Mouse (Mus musculus) cerebellum, adult 2 months (tissue): ENCODE measurements at regions not wholly inside any gene's neighbourhood (a gene's known extent, or its start where the extent isn't known, plus 50 kb on each side); places are given as distances from the start of the nearest gene placed in this dataset.

Source experiments
- DNase-seq, 2 experiments: peaks; one replicate each; pipeline ENCODE4 v3.0.0; 2021
- H3K27ac ChIP-seq: fragments of 200-500 bp; 2 replicates; pipeline ENCODE4 v1.5.1; 2012; ENCODE audit warnings: low read length, control low read depth, inconsistent platforms; ENCODE audit not compliant: insufficient read depth
- H3K27me3 ChIP-seq: fragments of 200-500 bp; 2 replicates; pipeline ENCODE4 v1.6.1; 2012; ENCODE audit warnings: inconsistent platforms, mild to moderate bottlenecking, low read length, moderate library complexity; ENCODE audit not compliant: control insufficient read depth, insufficient read depth
- H3K4me1 ChIP-seq: fragments of 200-500 bp; 2 replicates; pipeline ENCODE4 v1.6.1; 2011; ENCODE audit warnings: low read length; ENCODE audit not compliant: control insufficient read depth, insufficient read depth
- H3K4me3 ChIP-seq: fragments of 200-500 bp; replicated peaks from 2 replicates; pipeline ENCODE3; 2011; ENCODE audit warnings: mild to moderate bottlenecking, low read depth, low read length, control low read depth; ENCODE audit not compliant: insufficient read depth
- CTCF ChIP-seq: fragments of 200-500 bp; IDR thresholded peaks from 2 replicates; pipeline ENCODE4 v1.5.1; 2011; ENCODE audit warnings: low read depth, mild to moderate bottlenecking, control low read depth, low read length, moderate library complexity, borderline replicate concordance; ENCODE audit not compliant: insufficient read depth
- POLR2A ChIP-seq: fragments of 200-500 bp; IDR thresholded peaks from 2 replicates; pipeline ENCODE4 v1.6.1; 2011; ENCODE audit warnings: low read length, control low read depth, borderline replicate concordance; ENCODE audit not compliant: insufficient read depth
- WGBS: fragments of 180-500 bp; shearing (Covaris S2); methylation state at CpG from one replicate; pipeline ENCODE4 v1.1.7; 2018; 5-methylcytosine and 5-hydroxymethylcytosine counted together

DNA sequence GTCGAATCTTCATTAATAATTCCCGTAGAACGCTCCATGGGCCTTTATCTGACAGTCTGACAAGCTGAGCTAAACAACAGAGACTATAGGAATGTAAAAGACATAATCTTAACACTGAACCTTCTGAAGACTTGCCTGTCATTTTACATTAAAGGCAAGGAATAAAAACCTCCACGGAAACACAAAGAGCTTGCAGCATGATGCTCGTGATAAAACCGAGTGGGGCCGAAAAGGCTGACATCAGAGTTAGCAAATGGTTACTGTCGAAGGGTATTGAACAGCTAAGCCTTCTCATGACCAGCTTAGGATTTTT lies 166.0 kb downstream of the Icos start:
- TF ChIP-seq CTCF = no peak
- TF ChIP-seq POLR2A = no peak
- no peak overlapping the region for H3K4me3 ChIP-seq
- H3K27ac ChIP-seq = no peak overlapping the region
- no peaks in the 10 kb centered on the region; the same call in 1 of the 2 replicates for H3K4me1 ChIP-seq
- DNase-seq = no peak
- WGBS = 93% methylated on average over 8 of the region's 8 CpGs
- no peaks in the 10 kb centered on the region; the same call in 1 of the 2 replicates for H3K27me3 ChIP-seq

DNA sequence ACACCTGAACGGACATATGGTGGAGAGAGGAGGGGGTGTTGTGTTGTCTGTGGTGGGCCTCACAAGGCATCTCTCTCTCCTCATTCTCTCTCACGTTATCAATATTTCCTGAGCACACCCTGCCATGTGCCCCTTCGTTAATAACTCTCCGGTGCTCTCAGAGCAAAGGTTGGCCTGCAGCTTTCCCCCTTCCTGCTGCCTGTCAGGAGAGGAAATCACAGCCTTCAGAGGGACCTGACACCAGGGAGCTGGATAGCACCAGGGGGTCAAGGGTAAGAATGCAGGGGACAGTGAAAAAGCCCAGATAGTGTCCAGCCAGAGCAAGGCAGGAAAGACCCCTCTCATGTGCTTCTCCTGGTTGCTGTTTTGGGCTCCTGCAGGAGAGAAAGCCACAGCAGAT lies 167.3 kb downstream of the Icos start:
- no peak overlapping the region for H3K27ac ChIP-seq
- DNase-seq = no peak
- H3K27me3 ChIP-seq = no peaks in the 10 kb centered on the region; the same call in 1 of the 2 replicates
- no peak overlapping the region for H3K4me3 ChIP-seq
- H3K4me1 ChIP-seq = no peaks in the 10 kb centered on the region; the same call in 1 of the 2 replicates
- TF ChIP-seq CTCF (no peak), POLR2A (no peak)
- WGBS = 67% methylated on average over 4 of the region's 4 CpGs

DNA sequence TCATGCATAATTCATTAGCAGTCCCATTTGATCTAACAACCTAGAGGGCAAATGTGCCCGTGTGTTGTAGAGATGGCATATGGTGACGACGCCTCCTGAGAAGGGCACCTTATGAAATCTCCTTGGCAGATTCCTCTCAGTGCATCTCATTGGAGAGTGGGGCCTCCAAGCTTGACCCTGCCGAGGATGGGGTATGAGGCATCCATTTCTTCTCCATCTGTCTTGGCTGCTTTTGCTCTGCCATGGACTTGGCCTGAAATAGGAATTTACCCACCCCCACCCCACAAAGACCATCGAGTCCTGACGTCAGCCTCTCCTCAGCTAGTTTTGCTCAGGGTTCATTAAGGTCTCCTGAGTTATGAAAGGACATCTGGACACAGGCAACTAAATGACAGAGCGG lies 167.8 kb downstream of the Icos start:
- H3K4me1 ChIP-seq = no peaks in the 10 kb centered on the region; the same call in 1 of the 2 replicates
- H3K4me3 ChIP-seq = no peak overlapping the region
- no peak overlapping the region for H3K27ac ChIP-seq
- DNase-seq = no peak
- TF ChIP-seq POLR2A (no peak), CTCF (no peak)
- 42% methylated on average over 7 of the region's 7 CpGs for WGBS
- H3K27me3 ChIP-seq = no peaks in the 10 kb centered on the region; the same call in 1 of the 2 replicates

DNA sequence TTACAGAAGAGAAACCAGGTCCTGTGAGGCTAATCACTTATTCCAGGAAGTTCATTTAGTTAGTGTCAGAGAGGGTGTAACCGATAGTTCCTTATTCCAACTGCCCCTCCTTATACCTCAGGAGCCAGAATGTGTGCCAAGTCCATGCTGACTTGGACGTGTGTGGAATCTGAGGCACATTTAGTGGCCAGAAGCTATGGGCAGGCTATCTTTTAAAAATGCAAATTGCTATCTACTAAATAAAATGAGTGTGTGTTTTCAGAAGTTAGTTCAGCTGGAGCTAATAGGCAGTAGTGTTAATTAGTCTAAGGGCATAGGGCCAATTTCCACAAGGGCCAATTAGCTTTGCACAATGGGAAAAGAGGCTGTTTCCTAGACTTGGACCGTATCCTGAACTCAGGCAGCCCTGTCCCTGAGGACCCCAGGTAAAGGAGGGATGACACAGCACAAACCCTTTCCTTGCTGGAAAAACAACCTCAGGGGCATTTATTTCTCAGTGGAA lies 168.5 kb downstream of the Icos start:
- Histone ChIP-seq H3K27ac (no peak overlapping the region), H3K27me3 (no peaks in the 10 kb centered on the region; the same call in 1 of the 2 replicates), H3K4me1 (no peaks in the 10 kb centered on the region; the same call in 1 of the 2 replicates), H3K4me3 (no peak overlapping the region)
- no peak for TF ChIP-seq CTCF
- TF ChIP-seq POLR2A = no peak
- 25% methylated on average over 3 of the region's 3 CpGs for WGBS
- DNase-seq = no peak

DNA sequence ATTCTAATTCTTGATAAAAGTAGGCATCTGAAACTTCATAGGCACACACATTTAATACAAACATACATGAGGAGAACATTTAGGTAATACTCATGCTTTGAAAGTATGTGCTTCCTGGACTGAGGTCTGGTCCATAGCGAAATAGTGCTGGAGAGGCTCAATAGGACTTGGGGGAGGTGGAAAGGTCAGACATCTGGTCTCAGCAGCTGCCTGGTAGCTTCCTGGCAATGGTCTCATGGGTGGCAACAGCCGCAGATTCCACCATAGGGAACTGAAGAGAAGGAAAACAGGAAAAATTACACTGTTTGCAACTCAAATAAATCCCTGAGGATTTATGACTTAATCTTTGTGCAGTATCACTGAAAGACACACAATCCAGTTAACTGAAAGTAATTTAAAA lies 174.0 kb downstream of the Icos start:
- WGBS = 75% methylated on average over 2 of the region's 2 CpGs
- Histone ChIP-seq H3K4me3 (no peak overlapping the region), H3K27ac (no peak overlapping the region), H3K4me1 (no peaks in the 10 kb centered on the region), H3K27me3 (no peaks in the 10 kb centered on the region)
- DNase-seq = no peak
- TF ChIP-seq CTCF (no peak), POLR2A (no peak)

DNA sequence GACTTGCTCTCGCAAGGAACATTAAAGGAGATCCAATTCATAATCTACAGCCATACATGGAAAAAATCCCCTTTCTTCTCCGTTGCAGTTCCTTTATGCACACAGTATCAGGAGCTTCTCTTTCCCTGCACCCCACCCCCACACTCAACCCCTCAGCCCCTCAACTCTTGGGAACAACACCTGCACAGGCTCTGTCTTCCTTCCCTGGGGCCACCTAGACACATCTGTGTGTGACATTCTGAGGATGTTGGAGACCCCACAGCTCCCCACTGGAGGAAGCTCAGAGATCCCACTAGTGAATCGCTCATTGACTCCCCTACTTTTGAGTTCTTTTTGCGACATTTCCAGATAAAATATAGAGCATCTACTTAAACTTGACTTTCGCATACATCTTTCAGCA lies 174.4 kb downstream of the Icos start:
- Histone ChIP-seq H3K4me3 (no peak overlapping the region), H3K4me1 (no peaks in the 10 kb centered on the region), H3K27me3 (no peaks in the 10 kb centered on the region), H3K27ac (no peak overlapping the region)
- TF ChIP-seq CTCF = no peak
- TF ChIP-seq POLR2A = no peak
- 93% methylated on average over 5 of the region's 5 CpGs for WGBS
- no peak for DNase-seq

DNA sequence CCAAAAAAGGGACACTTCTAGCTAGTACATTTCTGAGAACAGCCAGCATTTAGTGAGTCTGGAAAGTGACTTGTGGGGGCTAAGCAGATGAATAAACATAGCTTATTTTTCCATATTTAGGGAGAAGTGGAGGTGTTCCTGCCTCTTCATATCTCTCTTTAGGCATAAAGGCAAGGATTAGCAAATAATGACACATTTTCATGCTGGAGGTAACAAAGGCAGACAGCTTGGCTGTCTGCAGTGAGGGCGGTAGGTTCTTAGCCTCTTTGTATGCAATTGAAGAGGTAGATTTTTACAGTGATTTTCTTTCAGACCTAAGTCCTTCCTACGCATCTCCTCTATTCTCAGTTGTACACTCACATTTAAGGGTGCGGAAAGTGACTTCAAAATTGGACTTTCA lies 176.5 kb downstream of the Icos start:
- Histone ChIP-seq H3K4me3 (no peak overlapping the region), H3K27ac (no peak overlapping the region), H3K4me1 (no peaks in the 10 kb centered on the region), H3K27me3 (no peaks in the 10 kb centered on the region)
- no peak for DNase-seq
- no peak for TF ChIP-seq POLR2A
- no peak for TF ChIP-seq CTCF
- WGBS = 95% methylated on average over 3 of the region's 3 CpGs

DNA sequence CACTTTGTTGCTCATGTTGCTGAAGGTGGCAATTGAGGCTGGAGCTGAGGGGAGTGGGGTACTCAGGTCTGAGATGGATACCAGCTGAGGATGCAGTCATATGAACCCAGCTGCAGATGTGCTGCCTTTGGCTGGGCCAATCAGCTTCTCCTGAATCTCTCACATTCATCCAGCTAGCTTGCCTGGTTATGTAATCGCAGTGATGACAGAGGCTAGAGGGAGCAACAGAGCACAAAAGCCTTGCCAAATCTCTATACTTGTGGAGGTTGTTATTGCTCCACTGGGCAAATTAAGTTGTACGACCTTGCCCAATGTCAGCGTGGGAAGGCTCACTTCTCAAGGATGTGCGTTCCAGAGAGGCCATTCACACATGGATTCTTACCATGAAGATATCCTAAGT lies 179.5 kb downstream of the Icos start:
- Histone ChIP-seq H3K27me3 (no peaks in the 10 kb centered on the region), H3K27ac (no peak overlapping the region), H3K4me3 (no peak overlapping the region), H3K4me1 (no peaks in the 10 kb centered on the region)
- DNase-seq = no peak
- TF ChIP-seq CTCF (no peak), POLR2A (no peak)
- WGBS = 40% methylated on average over 4 of the region's 4 CpGs
